Mouse (Mus musculus): ENCODE data around the gene 1110008P14Rik.

The 1110008P14Rik gene

GRCm38 (mm10) chr2:32396695-32397094 lies 15.0 kb upstream of the 1110008P14Rik start:
- TF ChIP-seq NANOG (IDR thresholded peaks at IDR 0.05; ENCODE audit: borderline replicate concordance, low read length) = no peak
- TF ChIP-seq CTCF (conservative IDR thresholded peaks at IDR 0.05; ENCODE audit: low read length) = no peak
- TF ChIP-seq POU5F1 (IDR thresholded peaks at IDR 0.05; ENCODE audit: borderline replicate concordance, low read length) = no peak
- Histone ChIP-seq H3K36me3 (ENCODE audit: insufficient read depth, low read length) (peaks cover 26% of the 10 kb centered on the region), H3K4me1 (replicated peaks; ENCODE audit: low read depth, low read length) (peaks cover 53% of the 10 kb centered on the region), H3K4me3 (replicated peaks; ENCODE audit: low read length) (peak overlapping the region; percentile 95), H3K27me3 (ENCODE audit: insufficient read depth, low read length) (no peaks in the 10 kb centered on the region), H3K9me3 (ENCODE audit: low read length) (peaks cover 10% of the 10 kb centered on the region)

- TF ChIP-seq POU5F1 (IDR thresholded peaks at IDR 0.05; ENCODE audit: borderline replicate concordance, low read length) (no peak), NANOG (IDR thresholded peaks at IDR 0.05; ENCODE audit: borderline replicate concordance, low read length) (no peak), CTCF (conservative IDR thresholded peaks at IDR 0.05; ENCODE audit: low read length) (no peak)
- Histone ChIP-seq H3K4me3 (replicated peaks; ENCODE audit: low read length) (peak overlapping the region; percentile 95), H3K4me1 (replicated peaks; ENCODE audit: low read depth, low read length) (peaks cover 53% of the 10 kb centered on the region), H3K27me3 (ENCODE audit: insufficient read depth, low read length) (no peaks in the 10 kb centered on the region), H3K36me3 (ENCODE audit: insufficient read depth, low read length) (peaks cover 20% of the 10 kb centered on the region), H3K9me3 (ENCODE audit: low read length) (peaks cover 10% of the 10 kb centered on the region)
Measured at GRCm38 (mm10) chr2:32395946-32396621, 14.3 kb upstream of the 1110008P14Rik start.

- H3K36me3 ChIP-seq (ENCODE audit: insufficient read depth, low read length) = peaks cover 15% of the 10 kb centered on the region
- no peaks in the 10 kb centered on the region for H3K27me3 ChIP-seq (ENCODE audit: insufficient read depth, low read length)
- peak within 1 kb of the TSS; percentile 95 for H3K4me3 ChIP-seq (replicated peaks; ENCODE audit: low read length)
- no peak for TF ChIP-seq POU5F1 (IDR thresholded peaks at IDR 0.05; ENCODE audit: borderline replicate concordance, low read length)
- peaks cover 10% of the 10 kb centered on the region for H3K9me3 ChIP-seq (ENCODE audit: low read length)
- H3K4me1 ChIP-seq (replicated peaks; ENCODE audit: low read depth, low read length) = peaks cover 53% of the 10 kb centered on the region
Measured at GRCm38 (mm10) chr2:32395484-32395945, 13.8 kb upstream of the 1110008P14Rik start, which contains the start of gene Ptges2. Gene Ptges2, plus strand, starts transcription at chr2:32395896.

- Histone ChIP-seq H3K4me1 (replicated peaks; ENCODE audit: low read depth, low read length) (peaks cover 53% of the 10 kb centered on the region), H3K27me3 (ENCODE audit: insufficient read depth, low read length) (no peaks in the 10 kb centered on the region), H3K36me3 (ENCODE audit: insufficient read depth, low read length) (peaks cover 11% of the 10 kb centered on the region), H3K4me3 (replicated peaks; ENCODE audit: low read length) (peak overlapping the region; percentile 95), H3K9me3 (ENCODE audit: low read length) (peaks cover 10% of the 10 kb centered on the region)
- TF ChIP-seq NANOG (IDR thresholded peaks at IDR 0.05; ENCODE audit: borderline replicate concordance, low read length) = no peak
- TF ChIP-seq CTCF (conservative IDR thresholded peaks at IDR 0.05; ENCODE audit: low read length) = no peak
- TF ChIP-seq POU5F1 (IDR thresholded peaks at IDR 0.05; ENCODE audit: borderline replicate concordance, low read length) = no peak
Measured at GRCm38 (mm10) chr2:32394973-32395372, 13.2 kb upstream of the 1110008P14Rik start.

- H3K4me1 ChIP-seq (replicated peaks; ENCODE audit: low read depth, low read length) = peaks cover 37% of the 10 kb centered on the region
- H3K9me3 ChIP-seq (ENCODE audit: low read length) = peaks cover 10% of the 10 kb centered on the region
- TF ChIP-seq POU5F1 (IDR thresholded peaks at IDR 0.05; ENCODE audit: borderline replicate concordance, low read length) = no peak
- TF ChIP-seq NANOG (IDR thresholded peaks at IDR 0.05; ENCODE audit: borderline replicate concordance, low read length) = no peak
- TF ChIP-seq CTCF (conservative IDR thresholded peaks at IDR 0.05; ENCODE audit: low read length) = no peak
- no peak overlapping the region for H3K4me3 ChIP-seq (replicated peaks; ENCODE audit: low read length)
- no peaks in the 10 kb centered on the region for H3K36me3 ChIP-seq (ENCODE audit: insufficient read depth, low read length)
- peaks cover 5% of the 10 kb centered on the region for H3K27me3 ChIP-seq (ENCODE audit: insufficient read depth, low read length)
Measured at GRCm38 (mm10) chr2:32392063-32392462, 10.3 kb upstream of the 1110008P14Rik start.

GRCm38 (mm10) chr2:32390871-32391270 lies 9.1 kb upstream of the 1110008P14Rik start:
- TF ChIP-seq POU5F1 (IDR thresholded peaks at IDR 0.05; ENCODE audit: borderline replicate concordance, low read length) (no peak), NANOG (IDR thresholded peaks at IDR 0.05; ENCODE audit: borderline replicate concordance, low read length) (no peak), CTCF (conservative IDR thresholded peaks at IDR 0.05; ENCODE audit: low read length) (no peak)
- Histone ChIP-seq H3K36me3 (ENCODE audit: insufficient read depth, low read length) (no peaks in the 10 kb centered on the region), H3K4me1 (replicated peaks; ENCODE audit: low read depth, low read length) (peaks cover 33% of the 10 kb centered on the region), H3K9me3 (ENCODE audit: low read length) (peaks cover 14% of the 10 kb centered on the region), H3K4me3 (replicated peaks; ENCODE audit: low read length) (peak overlapping the region; percentile 48), H3K27me3 (ENCODE audit: insufficient read depth, low read length) (peaks cover 11% of the 10 kb centered on the region)

- Histone ChIP-seq H3K36me3 (ENCODE audit: insufficient read depth, low read length) (no peaks in the 10 kb centered on the region), H3K27me3 (ENCODE audit: insufficient read depth, low read length) (peaks cover 22% of the 10 kb centered on the region), H3K4me3 (replicated peaks; ENCODE audit: low read length) (no peak overlapping the region), H3K9me3 (ENCODE audit: low read length) (peaks cover 17% of the 10 kb centered on the region), H3K4me1 (replicated peaks; ENCODE audit: low read depth, low read length) (peaks cover 26% of the 10 kb centered on the region)
- no peak for TF ChIP-seq CTCF (conservative IDR thresholded peaks at IDR 0.05; ENCODE audit: low read length)
- TF ChIP-seq POU5F1 (IDR thresholded peaks at IDR 0.05; ENCODE audit: borderline replicate concordance, low read length) = no peak
- no peak for TF ChIP-seq NANOG (IDR thresholded peaks at IDR 0.05; ENCODE audit: borderline replicate concordance, low read length)
Measured at GRCm38 (mm10) chr2:32389157-32389556, 7.4 kb upstream of the 1110008P14Rik start.

- H3K27me3 ChIP-seq (ENCODE audit: insufficient read depth, low read length) = peaks cover 35% of the 10 kb centered on the region
- H3K36me3 ChIP-seq (ENCODE audit: insufficient read depth, low read length) = no peaks in the 10 kb centered on the region
- no peak within 1 kb of the TSS for H3K4me3 ChIP-seq (replicated peaks; ENCODE audit: low read length)
- peaks cover 26% of the 10 kb centered on the region for H3K4me1 ChIP-seq (replicated peaks; ENCODE audit: low read depth, low read length)
- H3K9me3 ChIP-seq (ENCODE audit: low read length) = peaks cover 8% of the 10 kb centered on the region; the same call in 1 of the 2 replicates
- TF ChIP-seq NANOG (IDR thresholded peaks at IDR 0.05; ENCODE audit: borderline replicate concordance, low read length) (no peak), POU5F1 (IDR thresholded peaks at IDR 0.05; ENCODE audit: borderline replicate concordance, low read length) (no peak), CTCF (conservative IDR thresholded peaks at IDR 0.05; ENCODE audit: low read length) (no peak)
Measured at GRCm38 (mm10) chr2:32387706-32388490, 6.2 kb upstream of the 1110008P14Rik start, which contains the start of gene Lcn2. Gene Lcn2, minus strand, starts transcription at chr2:32388252.

Data from E14TG2a.4 (cell line).